Mouse (Mus musculus) forebrain, embryonic 11.5 days (tissue): ENCODE measurements at regions not wholly inside any gene's neighbourhood (a gene's known extent, or its start where the extent isn't known, plus 50 kb on each side); places are given as distances from the start of the nearest gene placed in this dataset.

Source experiments
- ATAC-seq: fragments of 200-750 bp; cut with Nextera tagmentation; replicated peaks from 2 replicates; pipeline ENCODE4 v1.8.0; 2017; ENCODE audit warnings: moderate TSS enrichment; ENCODE audit not compliant: low FRiP score
- DNase-seq: peaks from one replicate; pipeline ENCODE4 v3.0.0-alpha.2; 2017; ENCODE audit warnings: low spot score
- H3K27ac ChIP-seq: fragments of 300-500 bp; sonication (generic); 2 replicates; pipeline ENCODE4 v1.5.1; 2014; ENCODE audit warnings: low read depth, low read length
- H3K27me3 ChIP-seq: fragments of 300-500 bp; sonication (generic); 2 replicates; pipeline ENCODE4 v1.6.1; 2014; ENCODE audit warnings: mild to moderate bottlenecking, low read length, mixed read lengths; ENCODE audit not compliant: control insufficient read depth, insufficient read depth
- H3K36me3 ChIP-seq: fragments of 300-500 bp; sonication (generic); 2 replicates; pipeline ENCODE4 v1.6.1; 2014; ENCODE audit warnings: mild to moderate bottlenecking, low read length, moderate library complexity, mixed read lengths; ENCODE audit not compliant: control insufficient read depth, insufficient read depth
- H3K4me1 ChIP-seq: fragments of 300-500 bp; sonication (generic); replicated peaks from 2 replicates; pipeline ENCODE4 v1.6.1; 2014; ENCODE audit warnings: low read length, mixed read lengths; ENCODE audit not compliant: control insufficient read depth, insufficient read depth
- H3K4me2 ChIP-seq: fragments of 300-500 bp; sonication (generic); 2 replicates; pipeline ENCODE4 v1.6.1; 2014; ENCODE audit warnings: low read depth, mild to moderate bottlenecking, low read length, moderate library complexity, mixed read lengths; ENCODE audit not compliant: severe bottlenecking
- H3K4me3 ChIP-seq: fragments of 300-500 bp; sonication (generic); 2 replicates; pipeline ENCODE4 v1.5.1; 2014; ENCODE audit warnings: low read depth, low read length
- H3K9ac ChIP-seq: fragments of 300-500 bp; sonication (generic); 2 replicates; pipeline ENCODE4 v1.6.1; 2014; ENCODE audit warnings: low read length
- H3K9me3 ChIP-seq: fragments of 300-500 bp; sonication (generic); 2 replicates; pipeline ENCODE4 v1.6.1; 2016; ENCODE audit warnings: low read length, mixed read lengths; ENCODE audit not compliant: control insufficient read depth
- WGBS: fragments of 180-500 bp; shearing (Covaris S2); extraction: QIAGEN DNeasy Blood & Tissue Kit; methylation state at CpG from one replicate; pipeline ENCODE4 v1.1.7; 2014; 5-methylcytosine and 5-hydroxymethylcytosine counted together

DNA sequence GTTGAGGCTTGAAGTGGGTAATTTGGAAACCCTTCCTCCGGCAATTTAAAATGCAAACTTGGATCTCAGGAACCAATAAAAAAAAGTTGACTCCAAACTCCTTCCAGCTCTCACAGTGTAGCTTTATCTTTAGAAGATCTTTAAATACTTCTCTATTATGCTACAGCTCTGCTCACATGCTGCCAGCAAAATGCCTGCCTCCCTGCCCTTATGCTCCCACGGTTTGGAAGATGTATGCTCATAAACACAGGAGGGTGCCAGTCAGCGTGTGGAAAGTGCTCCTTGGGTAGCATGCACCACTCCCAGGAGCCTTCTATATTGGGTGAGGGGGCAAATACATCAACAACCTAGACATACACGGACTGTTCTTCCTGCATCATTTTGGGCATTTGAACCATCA, 123.2 kb upstream of the Arl4c start:
- Histone ChIP-seq H3K9ac (no peak overlapping the region), H3K4me3 (no peak overlapping the region), H3K27ac (no peak overlapping the region), H3K36me3 (no peaks in the 10 kb centered on the region), H3K27me3 (no peaks in the 10 kb centered on the region), H3K4me1 (no peaks in the 10 kb centered on the region), H3K4me2 (no peak overlapping the region), H3K9me3 (no peaks in the 10 kb centered on the region)
- 84% methylated on average over 4 of the region's 4 CpGs for WGBS
- ATAC-seq (no peak), DNase-seq (no peak)

DNA sequence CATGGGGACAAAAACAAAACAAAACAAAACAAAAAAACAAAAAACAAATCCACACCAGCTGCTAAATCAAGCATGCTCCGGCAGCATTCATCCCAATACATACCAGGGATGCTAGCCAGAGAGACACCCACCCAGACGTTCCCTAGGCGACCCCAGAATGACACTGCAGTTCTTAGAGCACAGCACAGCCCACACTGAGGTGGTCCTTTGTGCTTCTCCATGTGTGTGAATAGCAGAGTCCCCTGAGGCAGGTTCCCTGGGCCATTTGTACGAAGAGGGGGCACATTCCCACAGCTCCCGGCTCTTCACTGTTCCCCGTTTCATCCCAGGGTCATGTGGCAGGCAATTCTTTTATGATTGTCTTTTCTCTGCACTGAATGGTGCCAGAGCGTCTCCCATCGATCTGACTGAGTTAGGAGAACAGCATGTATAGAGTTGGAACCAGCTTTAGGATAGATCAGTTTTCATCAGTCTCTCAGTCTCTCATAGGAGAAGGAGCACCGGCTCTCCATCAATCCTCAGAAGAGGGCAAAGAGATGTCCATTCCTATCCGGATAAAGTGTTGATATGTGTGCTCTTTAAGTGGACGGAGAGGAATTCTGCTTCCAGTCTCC, 136.7 kb upstream of the Arl4c start:
- Histone ChIP-seq H3K4me2 (no peak overlapping the region), H3K9ac (no peak overlapping the region; the same call in 1 of the 2 replicates)
- WGBS, result 20% methylated on average over 11 of the region's 11 CpGs

DNA sequence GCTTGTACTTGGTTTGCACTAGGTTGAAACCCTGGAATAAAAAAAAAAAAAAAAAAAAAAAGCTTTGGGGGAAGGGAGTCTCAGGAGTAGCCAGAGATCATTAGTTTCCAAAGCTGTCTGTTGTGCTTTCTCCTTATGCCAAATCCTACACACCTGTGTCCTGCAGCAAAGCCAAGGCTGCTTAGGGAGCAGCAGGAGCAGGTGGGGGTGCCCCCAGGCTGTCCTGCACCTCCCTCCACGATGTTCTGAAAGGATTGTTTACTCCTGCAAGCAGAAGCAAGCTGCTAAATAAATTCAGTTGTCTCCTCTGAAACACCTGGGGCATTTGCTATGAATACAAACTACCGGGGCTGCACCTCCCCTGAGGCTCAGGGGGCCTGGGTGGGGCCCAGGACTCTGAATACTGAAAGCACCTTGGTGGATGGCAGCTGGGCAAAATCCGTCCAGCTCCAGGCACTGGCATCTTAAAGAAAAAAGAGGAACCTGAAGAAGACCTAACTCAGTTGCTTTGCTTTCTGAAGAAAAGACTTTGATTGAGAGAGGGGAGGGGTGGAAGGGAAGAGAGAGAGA, 137.5 kb upstream of the Arl4c start:
- no peak for DNase-seq
- 7% methylated on average over 3 of the region's 3 CpGs for WGBS
- Histone ChIP-seq H3K4me3 (no peak overlapping the region), H3K9ac (peak overlapping the region; percentile 3; the same call in 1 of the 2 replicates), H3K9me3 (0 out of 2 replicates have a peak, but pooled peaks cover 3% of the 10 kb centered on the region), H3K27ac (peak overlapping the region; percentile 87), H3K36me3 (no peaks in the 10 kb centered on the region), H3K27me3 (no peaks in the 10 kb centered on the region), H3K4me1 (peaks cover 15% of the 10 kb centered on the region), H3K4me2 (no peak overlapping the region)
- ATAC-seq, result peak; percentile 7; the same call in 1 of the 2 replicates

More for the DNA sequence above, 136.7 kb upstream of the Arl4c start:
- Histone ChIP-seq H3K4me3 (no peak overlapping the region), H3K4me1 (peaks cover 15% of the 10 kb centered on the region), H3K9me3 (0 out of 2 replicates have a peak, but pooled peaks cover 2% of the 10 kb centered on the region), H3K27me3 (no peaks in the 10 kb centered on the region), H3K36me3 (no peaks in the 10 kb centered on the region), H3K27ac (peak overlapping the region; percentile 87)
- ATAC-seq (peak; percentile 84), DNase-seq (peak; percentile 74)

DNA sequence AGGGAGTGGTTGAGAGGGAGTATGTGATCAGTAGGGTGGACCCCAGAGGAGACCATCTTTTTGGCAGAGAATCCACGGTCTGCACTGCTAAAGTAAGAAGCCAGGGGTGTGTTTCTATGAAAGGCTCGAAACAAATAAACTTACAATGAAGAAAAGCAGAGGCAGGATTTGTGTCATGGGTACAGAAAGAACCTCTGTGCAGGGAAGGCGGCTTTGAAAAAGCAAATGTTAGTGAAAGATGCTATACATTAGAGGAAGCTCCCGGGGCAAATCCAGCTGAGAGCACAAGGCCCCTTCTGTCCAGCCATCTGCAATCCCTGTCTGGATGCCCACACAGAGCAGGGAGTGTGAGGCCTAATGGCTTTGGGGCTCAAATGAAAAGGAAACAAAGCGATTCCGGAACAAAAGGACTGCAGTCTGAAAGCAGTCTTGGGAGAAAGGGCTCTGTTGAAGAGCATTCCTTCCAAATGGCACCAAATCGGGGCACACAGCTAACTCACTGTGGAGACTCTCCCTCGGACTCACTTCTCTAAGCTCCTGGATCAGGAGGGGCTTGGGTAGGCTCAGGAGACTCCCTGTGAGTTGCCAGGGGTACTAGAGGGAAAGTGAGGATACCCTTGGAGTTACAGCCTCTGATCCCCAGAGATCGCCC, 138.1 kb upstream of the Arl4c start:
- Histone ChIP-seq H3K9me3 (0 out of 2 replicates have a peak, but pooled peaks cover 3% of the 10 kb centered on the region), H3K4me2 (no peak overlapping the region), H3K4me1 (peaks cover 15% of the 10 kb centered on the region), H3K4me3 (no peak overlapping the region), H3K9ac (peak overlapping the region; percentile 41; the same call in 1 of the 2 replicates), H3K27ac (peak overlapping the region; percentile 87), H3K27me3 (no peaks in the 10 kb centered on the region), H3K36me3 (no peaks in the 10 kb centered on the region)
- ATAC-seq (peak; percentile 88), DNase-seq (peak; percentile 73)
- WGBS, result 9% methylated on average over 9 of the region's 9 CpGs

DNA sequence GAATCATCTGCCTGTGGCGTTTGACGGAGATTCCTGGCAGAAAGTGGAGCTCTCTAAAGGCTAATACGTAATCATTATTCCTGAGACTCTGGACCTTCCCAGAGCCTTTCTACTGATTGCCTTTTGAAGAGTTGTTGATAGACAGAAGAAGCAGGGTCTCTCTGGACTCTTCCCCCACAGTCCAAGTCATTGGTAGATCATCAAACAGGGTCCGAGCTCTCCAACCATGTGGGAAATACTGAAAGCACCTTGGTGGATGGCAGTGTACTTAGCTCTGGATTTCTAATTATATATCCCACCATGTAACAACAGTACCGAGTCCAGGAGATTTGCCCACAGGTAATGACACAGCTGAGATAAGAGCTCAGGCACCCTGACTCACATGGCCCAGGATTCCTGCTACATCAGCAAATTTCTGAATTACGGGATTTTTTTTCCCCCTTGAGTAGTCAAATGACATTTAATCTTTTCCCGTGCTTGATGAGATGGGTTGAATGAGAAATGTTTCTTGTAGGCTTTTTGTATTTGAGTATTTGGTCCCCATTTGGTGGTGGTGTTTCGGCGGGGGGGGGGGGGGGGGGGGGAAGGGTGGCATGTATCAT, 139.1 kb upstream of the Arl4c start:
- no peak for DNase-seq
- Histone ChIP-seq H3K9me3 (0 out of 2 replicates have a peak, but pooled peaks cover 3% of the 10 kb centered on the region), H3K36me3 (no peaks in the 10 kb centered on the region), H3K27me3 (no peaks in the 10 kb centered on the region), H3K9ac (no peak overlapping the region), H3K4me2 (no peak overlapping the region), H3K4me3 (no peak overlapping the region), H3K27ac (peak overlapping the region; percentile 87), H3K4me1 (peaks cover 15% of the 10 kb centered on the region)
- 81% methylated on average over 7 of the region's 9 CpGs for WGBS
- ATAC-seq, result no peak

DNA sequence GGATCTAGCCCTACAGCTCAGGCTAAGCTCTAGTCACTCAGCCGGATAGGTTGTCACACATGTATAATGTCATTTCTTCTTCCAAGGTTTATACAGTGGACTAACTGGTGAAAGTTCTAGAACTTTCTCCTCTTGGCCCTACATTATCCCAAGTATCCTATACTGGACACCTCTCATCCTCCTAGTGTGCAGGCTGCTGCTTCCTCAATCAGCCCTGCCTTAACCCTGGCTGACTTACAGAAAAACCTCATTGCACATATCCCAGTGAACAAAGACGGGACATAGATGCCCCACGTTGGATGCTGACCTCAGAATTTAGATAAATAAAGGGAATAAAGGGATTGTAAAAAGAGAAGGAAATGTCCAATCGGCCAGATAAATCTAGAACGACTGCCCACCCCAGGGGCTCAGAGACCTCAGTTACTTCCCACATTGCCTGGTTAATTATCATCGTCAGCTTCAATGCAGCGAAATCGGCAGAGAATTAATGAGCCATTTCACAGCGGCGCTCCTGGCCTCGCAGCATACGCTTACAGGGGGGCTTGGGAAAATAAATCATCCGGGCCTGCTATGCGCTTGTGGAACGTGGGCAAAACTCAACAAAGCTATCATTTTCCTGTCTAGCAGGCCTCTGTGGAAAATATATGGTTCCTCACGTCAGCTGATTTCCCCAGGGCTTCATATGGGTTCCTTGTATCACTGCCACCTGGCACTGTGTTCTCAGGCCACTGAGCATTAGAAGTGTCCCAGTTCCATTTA, 145.5 kb upstream of the Arl4c start:
- Histone ChIP-seq H3K9me3 (0 out of 2 replicates have a peak, but pooled peaks cover 3% of the 10 kb centered on the region), H3K27me3 (no peaks in the 10 kb centered on the region), H3K4me2 (no peak overlapping the region), H3K4me1 (peaks cover 2% of the 10 kb centered on the region; the same call in 1 of the 2 replicates), H3K36me3 (no peaks in the 10 kb centered on the region), H3K4me3 (no peak overlapping the region), H3K27ac (peak overlapping the region; percentile 42; the same call in 1 of the 2 replicates), H3K9ac (no peak overlapping the region)
- 45% methylated on average over 16 of the region's 16 CpGs for WGBS
- DNase-seq, result no peak
- 0 out of 2 replicates have a peak, but pooled peaks have one; percentile 39 for ATAC-seq

DNA sequence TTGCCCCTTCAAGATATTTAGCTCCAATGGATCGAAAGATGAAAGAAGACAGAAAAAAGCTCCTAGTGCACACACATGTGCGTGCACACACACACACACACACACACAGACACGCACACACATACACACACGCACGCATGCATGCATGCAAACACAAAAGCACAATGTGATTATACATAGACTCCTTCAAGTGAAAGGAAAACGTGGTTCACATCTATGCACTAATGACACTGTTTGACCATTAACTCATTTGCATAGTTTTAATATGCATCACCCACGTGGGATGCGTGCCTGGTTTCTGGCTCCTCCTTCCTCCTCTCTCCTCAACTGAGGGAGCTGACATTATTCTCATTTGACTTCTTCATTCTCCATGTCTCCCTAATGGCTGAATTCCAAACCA, 146.2 kb upstream of the Arl4c start:
- 76% methylated on average over 8 of the region's 8 CpGs for WGBS
- peak; percentile 51; the same call in 1 of the 2 replicates for ATAC-seq
- Histone ChIP-seq H3K4me3 (no peak overlapping the region), H3K36me3 (no peaks in the 10 kb centered on the region), H3K27me3 (no peaks in the 10 kb centered on the region), H3K9me3 (0 out of 2 replicates have a peak, but pooled peaks cover 3% of the 10 kb centered on the region), H3K4me2 (no peak overlapping the region), H3K27ac (peak overlapping the region; percentile 25; the same call in 1 of the 2 replicates), H3K9ac (no peak overlapping the region), H3K4me1 (peaks cover 2% of the 10 kb centered on the region; the same call in 1 of the 2 replicates)
- no peak for DNase-seq

DNA sequence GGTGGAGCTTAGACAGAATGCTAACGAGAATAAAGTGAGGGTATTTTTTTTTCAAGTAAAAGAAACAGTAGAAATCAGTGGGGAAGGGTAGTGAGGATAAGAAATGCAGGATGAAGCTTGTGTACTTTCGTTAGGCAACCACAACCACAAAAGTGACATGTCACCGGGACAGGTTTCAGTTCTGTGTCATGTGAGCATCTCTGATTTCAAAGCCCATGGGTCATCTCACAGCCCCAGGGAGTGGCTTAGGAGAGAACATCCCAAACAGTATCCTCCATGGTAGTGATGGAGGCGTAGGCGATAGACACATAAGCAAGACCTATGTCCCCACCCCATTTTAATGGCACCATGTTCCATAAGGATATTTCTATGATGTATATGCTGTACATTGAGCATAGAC, 147.4 kb upstream of the Arl4c start:
- H3K4me1 ChIP-seq, result peaks cover 2% of the 10 kb centered on the region; the same call in 1 of the 2 replicates
- H3K36me3 ChIP-seq, result no peaks in the 10 kb centered on the region
- no peaks in the 10 kb centered on the region for H3K9me3 ChIP-seq
- DNase-seq, result peak; percentile 6
- no peaks in the 10 kb centered on the region for H3K27me3 ChIP-seq
- no peak overlapping the region for H3K9ac ChIP-seq
- H3K4me3 ChIP-seq, result no peak overlapping the region
- H3K4me2 ChIP-seq, result no peak overlapping the region
- H3K27ac ChIP-seq, result no peak overlapping the region
- ATAC-seq, result no peak
- WGBS, result 86% methylated on average over 5 of the region's 5 CpGs
